Mouse (Mus musculus) layer of hippocampus, adult 2 months (tissue): ENCODE results near the gene Tmem184b. TPM values are rescaled to one million over a fixed set of nuclear protein-coding genes. Genes with fewer than 3 reads are reported as not detected.

ENCODE experiments used
- DNase-seq, 2 experiments: peaks; one replicate each; pipeline ENCODE4 v3.0.0; 2022; ENCODE audit warnings: low spot score in 2 of 2
- H3K27ac ChIP-seq: fragments of 200-600 bp; 2 replicates; pipeline ENCODE4 v1.8.1; 2022
- H3K4me3 ChIP-seq: fragments of 200-600 bp; 2 replicates; pipeline ENCODE4 v1.8.1; 2022; ENCODE audit warnings: mild to moderate bottlenecking
- CTCF ChIP-seq: fragments of 200-600 bp; conservative IDR thresholded peaks from 2 replicates; pipeline ENCODE4 v1.8.1; 2022; ENCODE audit warnings: antibody characterized with exemption, mild to moderate bottlenecking, moderate library complexity
- total RNA-seq, 2 experiments: library from RNA; stranded (reverse); gene quantifications; 2 replicates each; pipeline ENCODE4 v1.2.3; 2021

Tmem184b gene
- total RNA-seq, 2 experiments from 2014 or later: 53.6 to 56.0 TPM

- TF ChIP-seq CTCF: peak; percentile 53
- no peak for DNase-seq
- Histone ChIP-seq H3K4me3 (no peak overlapping the region), H3K27ac (no peak overlapping the region)
Observed at GRCm38 (mm10) chr15:79329346-79329978, 73.9 kb downstream of the Tmem184b start.

- no peak for TF ChIP-seq CTCF
- no peak for DNase-seq
- Histone ChIP-seq H3K27ac (no peak overlapping the region), H3K4me3 (no peak overlapping the region)
Observed at GRCm38 (mm10) chr15:79328939-79329275, 74.5 kb downstream of the Tmem184b start.

- DNase-seq: peak; percentile 98 to 99
- TF ChIP-seq CTCF: no peak
- Histone ChIP-seq H3K27ac (peak within 1 kb of the TSS; percentile 95), H3K4me3 (peak within 1 kb of the TSS; percentile 74)
Observed at GRCm38 (mm10) chr15:79328058-79328938, 75.1 kb downstream of the Tmem184b start, which contains the start of gene Pla2g6. Pla2g6 (minus strand) TSS chr15:79328390.

- TF ChIP-seq CTCF: no peak
- Histone ChIP-seq H3K27ac (peak overlapping the region; percentile 95), H3K4me3 (peak overlapping the region; percentile 74)
- DNase-seq: no peak
Observed at GRCm38 (mm10) chr15:79326971-79327961, 76.1 kb downstream of the Tmem184b start.

GRCm38 (mm10) chr15:79326264-79326663 is 77.1 kb downstream of the Tmem184b start:
- Histone ChIP-seq H3K27ac (no peak overlapping the region; the same call in 1 of the 2 replicates), H3K4me3 (no peak overlapping the region)
- TF ChIP-seq CTCF: no peak
- no peak for DNase-seq

- no peak for DNase-seq
- no peak for TF ChIP-seq CTCF
- Histone ChIP-seq H3K27ac (no peak overlapping the region), H3K4me3 (no peak overlapping the region)
Observed at GRCm38 (mm10) chr15:79325742-79326141, 77.6 kb downstream of the Tmem184b start.

GRCm38 (mm10) chr15:79324373-79324772 is 79.0 kb downstream of the Tmem184b start:
- Histone ChIP-seq H3K4me3 (no peak overlapping the region), H3K27ac (no peak overlapping the region)
- no peak for DNase-seq
- no peak for TF ChIP-seq CTCF

- no peak for DNase-seq
- no peak for TF ChIP-seq CTCF
- Histone ChIP-seq H3K27ac (peak overlapping the region; percentile 52; the same call in 1 of the 2 replicates), H3K4me3 (no peak overlapping the region)
Observed at GRCm38 (mm10) chr15:79323791-79324155, 79.6 kb downstream of the Tmem184b start.

- Histone ChIP-seq H3K4me3 (no peak overlapping the region), H3K27ac (peak overlapping the region; percentile 52; the same call in 1 of the 2 replicates)
- DNase-seq: no peak
- no peak for TF ChIP-seq CTCF
Observed at GRCm38 (mm10) chr15:79322991-79323790, 80.2 kb downstream of the Tmem184b start.

GRCm38 (mm10) chr15:79322281-79322990 is 80.9 kb downstream of the Tmem184b start:
- no peak for DNase-seq
- no peak for TF ChIP-seq CTCF

GRCm38 (mm10) chr15:79321733-79322190 is 81.6 kb downstream of the Tmem184b start:
- DNase-seq: no peak
- no peak overlapping the region for H3K4me3 ChIP-seq
- TF ChIP-seq CTCF: no peak
- no peak overlapping the region for H3K27ac ChIP-seq

More at GRCm38 (mm10) chr15:79322281-79322990, 80.9 kb downstream of the Tmem184b start:
- Histone ChIP-seq H3K4me3 (no peak overlapping the region), H3K27ac (no peak overlapping the region)
